Mouse (Mus musculus) monocyte, adult 2 months (primary cell): ENCODE measurements at regions not wholly inside any gene's neighbourhood (a gene's known extent, or its start where the extent isn't known, plus 50 kb on each side); places are given as distances from the start of the nearest gene placed in this dataset.

Experiments used
- DNase-seq, 2 experiments: peaks; one replicate each; pipeline ENCODE4 v3.0.0; 2022; ENCODE audit warnings: low spot score in 2 of 2, low read depth in 1 of 2

- DNase-seq: no peak
Observed at GRCm38 (mm10) chr4:55953701-55954100, 421.4 kb upstream of the Klf4 start.

- no peak for DNase-seq
Observed at GRCm38 (mm10) chr4:55952220-55952619, 420.0 kb upstream of the Klf4 start.

DNA sequence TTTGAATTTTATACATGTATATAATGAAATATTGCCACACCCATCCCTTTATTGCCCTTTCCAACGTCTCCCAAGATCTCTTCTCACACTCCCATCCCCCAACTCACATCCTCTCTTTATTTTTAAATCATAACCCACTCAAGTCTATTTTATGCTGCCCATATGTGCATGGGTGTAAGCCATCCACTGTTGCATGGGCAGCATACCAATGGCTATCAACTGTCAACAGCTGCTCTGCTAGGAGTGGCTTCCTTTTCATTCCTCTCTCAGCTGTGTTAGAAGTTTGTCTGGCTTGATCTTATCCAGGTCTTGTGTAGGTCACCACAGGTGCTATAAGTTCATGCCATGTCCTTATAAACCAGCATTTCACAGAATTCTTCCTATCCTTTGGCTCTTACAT, 409.2 kb upstream of the Klf4 start:
- no peak for DNase-seq

GRCm38 (mm10) chr4:55938383-55938782, 406.1 kb upstream of the Klf4 start:
- no peak for DNase-seq

GRCm38 (mm10) chr4:55937833-55938232, 405.6 kb upstream of the Klf4 start:
- no peak for DNase-seq

DNA sequence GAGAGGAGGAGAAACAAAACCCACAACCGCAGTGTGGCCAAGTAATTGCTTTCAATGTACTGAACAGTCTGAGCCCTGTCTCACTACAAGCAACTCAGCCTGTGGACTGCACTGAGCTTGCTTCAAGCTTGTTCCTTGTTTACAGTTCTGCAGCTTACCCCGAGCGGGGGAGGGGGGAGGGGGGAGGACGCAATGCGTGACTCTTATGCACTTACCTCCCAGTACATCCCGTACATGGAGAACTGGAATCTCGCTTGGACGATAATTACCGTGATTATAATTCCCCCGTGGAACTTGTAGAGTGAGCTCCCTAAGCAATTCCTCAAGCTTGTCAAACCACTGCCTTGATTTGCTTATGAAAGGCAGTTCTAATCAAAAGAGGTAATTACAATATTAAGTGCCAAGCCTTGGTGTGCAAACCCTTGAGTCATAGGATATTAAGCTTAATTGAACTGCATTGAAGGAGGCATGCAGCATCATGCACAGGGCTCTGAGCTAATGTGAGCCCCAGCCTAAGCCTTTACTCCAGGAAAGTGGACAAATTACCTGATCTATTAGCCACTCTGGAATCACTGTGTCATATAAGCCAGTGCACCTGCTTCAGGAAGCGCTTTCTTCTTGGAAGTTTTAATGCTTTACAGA, 397.0 kb upstream of the Klf4 start:
- no peak for DNase-seq

DNA sequence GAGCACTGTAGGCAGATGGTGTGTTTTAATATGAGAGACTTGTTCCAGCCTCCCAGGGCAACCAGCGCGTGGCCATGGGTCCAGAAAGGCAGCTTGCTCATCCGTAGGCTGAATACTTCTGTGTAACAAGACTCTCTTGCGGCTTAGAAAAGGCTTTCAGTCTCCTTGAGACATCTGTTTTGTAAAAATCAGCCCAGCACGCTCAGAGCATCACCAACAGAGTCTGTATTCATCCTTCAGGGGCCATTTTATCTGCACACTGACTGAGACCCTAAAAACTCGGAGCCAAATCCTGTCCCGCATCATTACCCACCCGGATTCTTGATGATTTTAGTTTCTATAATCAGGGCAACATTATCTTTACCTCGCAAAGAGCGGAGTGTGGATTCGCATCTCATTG, 396.4 kb upstream of the Klf4 start:
- DNase-seq: no peak

GRCm38 (mm10) chr4:55928196-55928595, 395.9 kb upstream of the Klf4 start:
- DNase-seq: no peak

DNA sequence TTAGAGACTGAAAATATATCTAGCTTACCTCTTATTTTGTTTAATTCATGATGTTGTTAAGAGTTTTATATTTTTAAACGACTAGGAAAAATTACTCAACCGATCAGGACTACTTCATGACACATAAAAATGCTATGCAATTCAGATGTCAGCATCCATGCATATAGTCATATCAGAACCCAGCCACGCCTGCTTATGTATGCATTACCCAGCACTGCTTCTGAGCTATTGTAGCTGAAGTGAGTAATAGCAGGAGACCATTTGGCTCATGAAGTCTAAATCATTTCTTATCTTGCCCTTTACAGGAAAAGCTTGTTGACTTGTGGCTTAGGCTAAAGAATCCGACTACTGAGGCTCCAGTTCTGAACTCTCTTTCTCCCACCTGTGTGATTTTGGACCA, 395.1 kb upstream of the Klf4 start:
- no peak for DNase-seq

GRCm38 (mm10) chr4:55924974-55925373, 392.7 kb upstream of the Klf4 start:
- DNase-seq: no peak

DNA sequence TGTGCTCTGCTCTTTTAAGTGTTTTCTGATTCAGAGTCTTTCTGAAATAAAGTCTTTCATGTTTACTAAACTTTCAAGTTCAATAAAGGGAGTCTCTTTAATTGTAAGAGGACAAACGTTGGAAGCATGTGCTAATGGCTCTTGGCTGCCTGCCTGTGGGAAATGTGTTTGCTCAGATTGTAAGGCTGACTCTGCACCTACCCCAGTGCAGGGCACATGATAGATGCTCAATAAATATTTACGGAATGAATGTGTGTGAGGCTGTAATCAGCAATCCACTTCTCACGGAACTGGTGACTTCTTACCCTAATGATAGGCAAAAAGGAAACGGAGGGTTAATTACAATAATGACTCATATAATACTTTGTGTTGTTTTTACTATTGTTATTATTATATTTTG, 389.0 kb upstream of the Klf4 start:
- no peak for DNase-seq

DNA sequence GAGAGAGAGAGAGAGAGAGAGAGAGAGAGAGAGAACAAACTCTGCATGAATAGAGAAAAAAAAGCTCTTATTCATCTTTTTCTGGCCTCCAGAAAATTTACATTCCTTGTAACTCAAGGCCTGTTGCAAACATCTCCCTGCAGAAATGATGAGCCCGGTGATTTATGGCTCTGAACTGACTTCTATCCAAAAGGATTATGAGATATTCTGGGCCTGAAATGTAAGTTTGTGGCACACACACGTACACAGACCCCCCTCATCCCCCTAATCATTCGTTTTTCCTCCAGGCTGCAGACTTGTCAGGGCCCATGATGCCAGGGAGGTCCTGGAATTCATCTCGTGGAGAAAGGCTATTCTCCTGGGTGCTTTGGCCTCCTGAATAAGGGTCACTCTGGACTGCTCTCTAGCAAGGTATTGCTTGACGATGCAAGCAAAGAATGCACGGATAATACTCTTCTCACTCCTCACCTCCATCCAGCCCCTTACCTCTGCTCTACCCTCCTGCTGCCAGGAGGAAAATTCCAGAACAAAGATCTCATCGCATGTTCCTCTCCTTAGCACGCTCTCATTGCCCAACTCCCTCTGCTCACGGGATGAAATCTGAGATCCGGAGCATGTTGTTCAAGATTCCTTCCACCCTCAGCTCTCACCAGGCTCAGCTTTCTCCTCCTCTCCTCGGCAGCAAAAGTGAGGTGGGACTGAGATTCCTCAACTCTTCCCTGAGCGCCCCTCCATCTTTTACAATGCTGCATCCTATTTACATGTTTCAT, 362.0 kb upstream of the Klf4 start:
- no peak for DNase-seq

GRCm38 (mm10) chr4:55891656-55892055, 359.4 kb upstream of the Klf4 start:
- DNase-seq: no peak

GRCm38 (mm10) chr4:55887581-55887980, 355.3 kb upstream of the Klf4 start:
- DNase-seq: no peak

GRCm38 (mm10) chr4:55882541-55882940, 350.3 kb upstream of the Klf4 start:
- no peak for DNase-seq

DNA sequence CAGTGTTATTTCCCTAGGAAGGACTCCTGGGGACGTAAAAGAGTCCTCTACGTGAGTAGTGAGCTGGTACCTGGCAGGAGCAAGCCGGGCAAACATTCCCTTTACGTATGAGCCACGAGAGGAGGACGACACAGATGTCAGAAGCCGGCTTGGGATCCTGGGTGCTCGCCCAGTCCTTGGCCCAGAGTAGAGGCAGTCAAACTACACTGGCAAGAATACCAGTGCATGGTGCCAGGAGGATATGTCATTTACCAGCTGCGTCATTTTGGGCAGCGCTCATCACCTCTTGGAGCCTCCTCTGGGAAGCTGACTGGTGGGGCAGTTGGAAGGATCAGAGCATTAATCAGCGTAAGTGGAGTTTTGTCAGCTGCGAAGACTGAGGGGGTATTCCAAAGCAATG, 343.0 kb upstream of the Klf4 start:
- DNase-seq: no peak

GRCm38 (mm10) chr4:55874875-55875274, 342.6 kb upstream of the Klf4 start:
- no peak for DNase-seq

- no peak for DNase-seq
Observed at GRCm38 (mm10) chr4:55874276-55874675, 342.0 kb upstream of the Klf4 start.

- no peak for DNase-seq
Observed at GRCm38 (mm10) chr4:55860055-55860454, 327.8 kb upstream of the Klf4 start.

GRCm38 (mm10) chr4:55859211-55859761, 327.0 kb upstream of the Klf4 start:
- DNase-seq: no peak

- no peak for DNase-seq
Observed at GRCm38 (mm10) chr4:55851430-55851829, 319.2 kb upstream of the Klf4 start.

- no peak for DNase-seq
Observed at GRCm38 (mm10) chr4:55851027-55851426, 318.8 kb upstream of the Klf4 start.
